In the genomic region with DNA sequence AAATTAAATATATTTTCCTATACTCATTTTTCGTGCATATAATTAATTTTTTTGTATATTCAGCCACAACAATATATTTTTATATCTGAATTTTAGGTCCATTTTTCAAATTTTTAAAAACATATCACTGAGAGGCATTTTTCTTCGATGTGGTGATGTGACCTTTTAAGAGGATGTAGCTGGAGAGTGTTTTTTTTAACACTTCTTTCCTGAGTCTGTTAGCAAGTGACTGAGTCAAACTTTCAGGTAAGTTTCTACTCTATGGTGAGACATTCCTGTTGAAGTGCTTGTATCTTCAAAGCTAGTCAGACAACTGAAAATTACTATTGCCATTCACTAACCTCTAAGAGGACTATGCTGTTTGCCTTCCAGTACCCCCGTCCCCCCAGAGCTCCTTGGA, we compare ENCODE assay signal across 12 mouse cellular contexts.
"Had no signal": no experiment of that assay in that cellular context is flagged by ENCODE, and none has a peak within 500 bp of the region (broad histone marks: within the 10 kb centered on the region; RNA-seq: fewer than 3 reads in every experiment).

No protein-coding gene starts in this region.

- H3K9ac ChIP-seq: liver, embryonic 13.5 days; midbrain, embryonic 12.5 days; midbrain, embryonic 15.5 days had no signal

- ATAC-seq: midbrain, embryonic 15.5 days had no signal

- DNase-seq: kidney, postnatal 10 days; kidney, postnatal 36 days; layer of hippocampus, postnatal 36 days; liver, embryonic 13.5 days; lung, adult 2 months; lung, postnatal 14 days; lung, postnatal 4 days; thymus, adult 18-20 months; thymus, postnatal 36 days had no signal

- H3K27ac ChIP-seq: left cerebral cortex, adult 2 months; liver, embryonic 13.5 days; midbrain, embryonic 12.5 days; midbrain, embryonic 15.5 days had no signal

- H3K4me2 ChIP-seq: liver, embryonic 13.5 days; midbrain, embryonic 12.5 days; midbrain, embryonic 15.5 days had no signal

- H3K27me3 ChIP-seq: liver, embryonic 13.5 days; midbrain, embryonic 12.5 days; midbrain, embryonic 15.5 days had no signal

- H3K9me3 ChIP-seq: liver, embryonic 13.5 days; midbrain, embryonic 12.5 days; midbrain, embryonic 15.5 days had no signal

- H3K36me3 ChIP-seq: liver, embryonic 13.5 days; midbrain, embryonic 12.5 days; midbrain, embryonic 15.5 days had no signal

- H3K4me1 ChIP-seq: liver, embryonic 13.5 days; midbrain, embryonic 12.5 days; midbrain, embryonic 15.5 days had no signal

- H3K4me3 ChIP-seq: left cerebral cortex, adult 2 months; liver, embryonic 13.5 days; midbrain, embryonic 12.5 days; midbrain, embryonic 15.5 days had no signal
